Mouse (Mus musculus): ENCODE results near the gene Kifc5b. TPM values are rescaled to one million over a fixed set of nuclear protein-coding genes. Genes with fewer than 3 reads are reported as not detected.

Gene Kifc5b
- polyA plus RNA-seq, 1 experiment = 15.4 TPM

- no peaks in the 10 kb centered on the region for H3K36me3 ChIP-seq (ENCODE audit: control insufficient read depth, insufficient read depth)
- peak overlapping the region; percentile 40 for H3K4me3 ChIP-seq
- H3K27me3 ChIP-seq (ENCODE audit: control insufficient read depth, insufficient read depth, insufficient read length) = no peaks in the 10 kb centered on the region
- no peak for TF ChIP-seq TCF3 (IDR thresholded peaks at IDR 0.05; ENCODE audit: insufficient read length, low read depth)
- TF ChIP-seq USF1 (IDR thresholded peaks at IDR 0.05; ENCODE audit: low read depth) = peak; percentile 6
- peak; percentile 53 for TF ChIP-seq POLR2A (IDR thresholded peaks at IDR 0.05; ENCODE audit: insufficient read length, low read depth)
- no peaks in the 10 kb centered on the region for H3K79me2 ChIP-seq (ENCODE audit: control insufficient read depth, insufficient read depth)
- H3K4me2 ChIP-seq (ENCODE audit: low read depth) = peak overlapping the region; percentile 91
- no peak overlapping the region for H3ac ChIP-seq (ENCODE audit: control insufficient read depth, insufficient read length)
These were observed 31.6 kb upstream of the Kifc5b start for GRCm38 (mm10) chr17:26884995-26885926.

- Histone ChIP-seq H3ac (ENCODE audit: control insufficient read depth, insufficient read length) (no peak overlapping the region), H3K36me3 (ENCODE audit: control insufficient read depth, insufficient read depth) (no peaks in the 10 kb centered on the region), H3K4me2 (ENCODE audit: low read depth) (peak overlapping the region; percentile 91), H3K27me3 (ENCODE audit: control insufficient read depth, insufficient read depth, insufficient read length) (no peaks in the 10 kb centered on the region), H3K79me2 (ENCODE audit: control insufficient read depth, insufficient read depth) (no peaks in the 10 kb centered on the region), H3K4me3 (peak overlapping the region; percentile 40)
- TF ChIP-seq MYOD1 (IDR thresholded peaks at IDR 0.05; ENCODE audit: control insufficient read depth in 1 of 3, insufficient read length in 2 of 3, low read depth in 2 of 3) (peak in 2 of 3 experiments; percentile 50 to 75), MAX (IDR thresholded peaks at IDR 0.05; ENCODE audit: low read depth) (peak; percentile 90), USF1 (IDR thresholded peaks at IDR 0.05; ENCODE audit: low read depth) (peak; percentile 96), POLR2A (IDR thresholded peaks at IDR 0.05; ENCODE audit: insufficient read length, low read depth) (peak; percentile 32), POLR2AphosphoS2 (IDR thresholded peaks at IDR 0.05; ENCODE audit: insufficient read length, low read depth) (no peak), CEBPB (IDR thresholded peaks at IDR 0.05; ENCODE audit: insufficient read depth, poor library complexity, severe bottlenecking) (no peak), REST (IDR thresholded peaks at IDR 0.05; ENCODE audit: insufficient read depth, insufficient read length) (no peak), MYOG (IDR thresholded peaks at IDR 0.05; ENCODE audit: control insufficient read depth in 1 of 3, insufficient read depth in 1 of 3, insufficient read length in 2 of 3, low read depth in 2 of 3) (peak; percentile 17 to 88 (median 74))
These were observed 30.7 kb upstream of the Kifc5b start for GRCm38 (mm10) chr17:26886047-26886749.

GRCm38 (mm10) chr17:26887926-26888325 lies 29.0 kb upstream of the Kifc5b start:
- no peak for TF ChIP-seq REST (IDR thresholded peaks at IDR 0.05; ENCODE audit: insufficient read depth, insufficient read length)
- TF ChIP-seq E2F4 (IDR thresholded peaks at IDR 0.05; ENCODE audit: insufficient read depth) = no peak
- TF ChIP-seq SRF (IDR thresholded peaks at IDR 0.05; ENCODE audit: control insufficient read depth, insufficient read length, low read depth) = no peak
- TF ChIP-seq TCF12 (IDR thresholded peaks at IDR 0.05; ENCODE audit: insufficient read depth, poor library complexity, severe bottlenecking) = no peak
- TF ChIP-seq CEBPB (IDR thresholded peaks at IDR 0.05; ENCODE audit: insufficient read depth, poor library complexity, severe bottlenecking) = peak; percentile 53; the same call in 1 of the 2 replicates
- Histone ChIP-seq H3K4me2 (ENCODE audit: low read depth) (peak overlapping the region; percentile 16), H3K36me3 (ENCODE audit: control insufficient read depth, insufficient read depth) (no peaks in the 10 kb centered on the region), H3ac (ENCODE audit: control insufficient read depth, insufficient read length) (no peak overlapping the region), H3K4me3 (no peak overlapping the region), H3K27me3 (ENCODE audit: control insufficient read depth, insufficient read depth, insufficient read length) (no peaks in the 10 kb centered on the region), H3K79me2 (ENCODE audit: control insufficient read depth, insufficient read depth) (no peaks in the 10 kb centered on the region)

GRCm38 (mm10) chr17:26892635-26893375 lies 24.1 kb upstream of the Kifc5b start:
- TF ChIP-seq MYOD1 (IDR thresholded peaks at IDR 0.05; ENCODE audit: control insufficient read depth in 1 of 3, insufficient read length in 2 of 3, low read depth in 2 of 3) (peak; percentile 14 to 60 (median 31)), POLR2A (IDR thresholded peaks at IDR 0.05; ENCODE audit: insufficient read length, low read depth) (no peak)

GRCm38 (mm10) chr17:26893492-26893891 lies 23.4 kb upstream of the Kifc5b start:
- Histone ChIP-seq H3ac (ENCODE audit: control insufficient read depth, insufficient read length) (no peak overlapping the region), H3K4me2 (ENCODE audit: low read depth) (peak overlapping the region; percentile 62), H3K4me3 (no peak overlapping the region)

More at GRCm38 (mm10) chr17:26892635-26893375, 24.1 kb upstream of the Kifc5b start:
- Histone ChIP-seq H3K27me3 (ENCODE audit: control insufficient read depth, insufficient read depth, insufficient read length) (peaks cover 7% of the 10 kb centered on the region), H3K4me2 (ENCODE audit: low read depth) (peak overlapping the region; percentile 62), H3K4me3 (no peak overlapping the region), H3ac (ENCODE audit: control insufficient read depth, insufficient read length) (no peak overlapping the region), H3K36me3 (ENCODE audit: control insufficient read depth, insufficient read depth) (no peaks in the 10 kb centered on the region), H3K79me2 (ENCODE audit: control insufficient read depth, insufficient read depth) (no peaks in the 10 kb centered on the region)

More at GRCm38 (mm10) chr17:26893492-26893891, 23.4 kb upstream of the Kifc5b start:
- H3K27me3 ChIP-seq (ENCODE audit: control insufficient read depth, insufficient read depth, insufficient read length) = peaks cover 7% of the 10 kb centered on the region
- no peaks in the 10 kb centered on the region for H3K79me2 ChIP-seq (ENCODE audit: control insufficient read depth, insufficient read depth)
- no peak for TF ChIP-seq SRF (IDR thresholded peaks at IDR 0.05; ENCODE audit: control insufficient read depth, insufficient read length, low read depth)
- TF ChIP-seq USF1 (IDR thresholded peaks at IDR 0.05; ENCODE audit: low read depth) = no peak
- no peak for TF ChIP-seq CEBPB (IDR thresholded peaks at IDR 0.05; ENCODE audit: insufficient read depth, poor library complexity, severe bottlenecking)
- no peaks in the 10 kb centered on the region for H3K36me3 ChIP-seq (ENCODE audit: control insufficient read depth, insufficient read depth)
